Mouse (Mus musculus) bone marrow, adult 2 months (tissue): Measurements from ENCODE around the gene Gm9857.

Source experiments
- CTCF ChIP-seq: fragments of 200-500 bp; IDR thresholded peaks from 2 replicates; pipeline ENCODE4 v1.5.1; 2011; ENCODE audit warnings: low read length, control low read depth; ENCODE audit not compliant: control insufficient read depth, insufficient read depth
- POLR2A ChIP-seq: fragments of 200-500 bp; IDR thresholded peaks from 2 replicates; pipeline ENCODE4 v1.6.1; 2011; ENCODE audit warnings: low read depth, mild to moderate bottlenecking, control low read depth, low read length, borderline replicate concordance; ENCODE audit not compliant: control insufficient read depth

DNA sequence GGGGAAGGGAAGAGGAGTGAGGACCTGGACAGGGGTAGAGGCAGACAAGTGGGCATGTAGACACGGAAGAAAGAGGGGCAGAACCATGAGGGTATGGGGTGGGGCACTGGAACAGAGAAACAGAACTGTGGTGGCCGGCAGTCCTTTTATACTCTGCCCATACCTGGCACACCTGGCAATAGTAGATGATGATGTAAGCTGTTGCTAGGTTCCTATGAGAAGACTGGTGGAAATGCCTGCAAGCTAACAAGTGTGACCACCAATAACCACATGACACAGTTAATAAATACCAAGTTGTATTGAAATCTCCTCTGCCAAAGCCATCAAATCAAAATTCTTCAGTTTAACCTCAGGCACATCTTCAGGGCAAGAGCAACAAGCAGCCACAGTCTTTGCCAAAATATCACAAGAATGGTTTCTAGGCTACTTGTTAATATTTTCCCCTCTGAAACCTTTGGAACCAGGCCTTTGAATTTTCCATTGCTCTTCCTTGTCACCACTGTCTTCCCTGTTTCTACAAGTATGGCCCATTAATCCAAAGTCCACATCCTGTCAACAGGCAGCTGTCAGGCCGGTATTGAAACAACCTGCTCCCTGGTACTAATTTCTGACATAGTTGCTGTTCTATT lies 19.7 kb downstream of the Gm9857 start:
- TF ChIP-seq CTCF, result no peak
- TF ChIP-seq POLR2A, result no peak
